Mouse (Mus musculus) lung, postnatal 0 days (tissue): ENCODE measurements around the gene Lkaaear1.

Experiments used
- CTCF ChIP-seq: IDR thresholded peaks from 2 replicates; pipeline ENCODE4 v1.5.1; 2016; ENCODE audit warnings: antibody characterized with exemption, mild to moderate bottlenecking
- EP300 ChIP-seq: IDR thresholded peaks from 2 replicates; pipeline ENCODE4 v1.6.1; 2016; ENCODE audit warnings: antibody characterized with exemption, mild to moderate bottlenecking, control low read depth

GRCm38 (mm10) chr2:181694581-181694980 lies 3.7 kb downstream of the Lkaaear1 start:
- TF ChIP-seq CTCF = no peak
- TF ChIP-seq EP300 = no peak
